Mouse (Mus musculus) left cerebral cortex, adult 11 months (tissue): Measurements from ENCODE around the gene Rsc1a1.

Source experiments
- DNase-seq: peaks from one replicate; pipeline ENCODE4 v3.0.0; 2022; ENCODE audit warnings: low spot score

The Rsc1a1 gene

GRCm38 (mm10) chr4:141685499-141685898, at the start of gene Rsc1a1:
Gene Rsc1a1, minus strand, starts transcription at chr4:141685599.
- DNase-seq, result no peak

GRCm38 (mm10) chr4:141735206-141735560, 49.8 kb upstream of the Rsc1a1 start:
- DNase-seq, result no peak

- peak; percentile 93 for DNase-seq
Measured at GRCm38 (mm10) chr4:141734446-141735205, 49.2 kb upstream of the Rsc1a1 start.

GRCm38 (mm10) chr4:141731766-141732165, 46.4 kb upstream of the Rsc1a1 start:
- no peak for DNase-seq

- no peak for DNase-seq
Measured at GRCm38 (mm10) chr4:141730401-141730800, 45.0 kb upstream of the Rsc1a1 start.

GRCm38 (mm10) chr4:141729266-141729665, 43.9 kb upstream of the Rsc1a1 start:
- DNase-seq, result no peak

- no peak for DNase-seq
Measured at GRCm38 (mm10) chr4:141725738-141726137, 40.3 kb upstream of the Rsc1a1 start.

GRCm38 (mm10) chr4:141725277-141725676, 39.9 kb upstream of the Rsc1a1 start:
- no peak for DNase-seq

- no peak for DNase-seq
Measured at GRCm38 (mm10) chr4:141724594-141724993, 39.2 kb upstream of the Rsc1a1 start.

GRCm38 (mm10) chr4:141723673-141724068, 38.3 kb upstream of the Rsc1a1 start:
- DNase-seq, result no peak

GRCm38 (mm10) chr4:141722731-141723672, 37.6 kb upstream of the Rsc1a1 start, which contains the start of gene Ddi2:
Gene Ddi2, minus strand, starts transcription at chr4:141723419.
- peak; percentile 86 for DNase-seq

GRCm38 (mm10) chr4:141721961-141722360, 36.6 kb upstream of the Rsc1a1 start:
- no peak for DNase-seq

GRCm38 (mm10) chr4:141720761-141721523, 35.5 kb upstream of the Rsc1a1 start:
- no peak for DNase-seq

- DNase-seq, result no peak
Measured at GRCm38 (mm10) chr4:141719304-141719703, 33.9 kb upstream of the Rsc1a1 start.

GRCm38 (mm10) chr4:141717633-141718032, 32.2 kb upstream of the Rsc1a1 start:
- DNase-seq, result no peak

GRCm38 (mm10) chr4:141715027-141715426, 29.6 kb upstream of the Rsc1a1 start:
- DNase-seq, result no peak

GRCm38 (mm10) chr4:141713598-141714142, 28.3 kb upstream of the Rsc1a1 start:
- DNase-seq, result no peak

GRCm38 (mm10) chr4:141711250-141711649, 25.9 kb upstream of the Rsc1a1 start:
- DNase-seq, result no peak

- DNase-seq, result no peak
Measured at GRCm38 (mm10) chr4:141708971-141709370, 23.6 kb upstream of the Rsc1a1 start.

GRCm38 (mm10) chr4:141708005-141708404, 22.6 kb upstream of the Rsc1a1 start:
- DNase-seq, result no peak

GRCm38 (mm10) chr4:141705331-141705730, 19.9 kb upstream of the Rsc1a1 start:
- no peak for DNase-seq

- no peak for DNase-seq
Measured at GRCm38 (mm10) chr4:141704625-141705024, 19.2 kb upstream of the Rsc1a1 start.
